Mouse (Mus musculus): ENCODE results near the gene Akap6. TPM values are rescaled to one million over a fixed set of nuclear protein-coding genes. Genes with fewer than 3 reads are reported as not detected.

The Akap6 gene
- polyA plus RNA-seq, 1 experiment from 2014 or later: 24.4 TPM

DNA sequence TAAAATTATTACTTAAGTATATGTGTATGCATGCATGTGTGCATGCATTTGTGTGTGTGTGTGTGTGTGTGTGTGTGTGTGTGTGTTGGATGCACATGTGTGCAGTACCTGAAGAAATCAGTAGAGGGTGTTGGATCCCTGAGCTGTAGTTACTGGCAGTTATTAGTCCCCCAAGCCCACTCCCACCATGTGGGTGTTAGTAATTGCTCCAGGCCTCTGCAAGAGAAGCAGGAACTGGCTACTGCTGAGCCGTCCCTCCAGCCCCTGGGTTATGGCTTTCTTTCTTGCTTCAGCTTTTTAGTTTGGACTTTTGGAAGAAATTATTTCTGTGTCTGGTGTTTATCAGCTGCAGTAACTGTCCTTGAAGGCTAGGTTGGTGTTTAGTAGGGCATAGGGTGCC is 156.9 kb downstream of the Akap6 start:
- Histone ChIP-seq H3K4me3 (ENCODE audit: low read depth, low read length) (no peak overlapping the region), H3K27me3 (ENCODE audit: control insufficient read depth, insufficient read depth, low read length) (no peaks in the 10 kb centered on the region), H3K36me3 (ENCODE audit: control insufficient read depth, insufficient read depth, low read length) (no peaks in the 10 kb centered on the region), H3K9ac (ENCODE audit: low read length) (no peak overlapping the region), H3K4me2 (ENCODE audit: low read depth) (no peak overlapping the region), H3K27ac (ENCODE audit: low read depth, low read length) (no peak overlapping the region), H3K4me1 (ENCODE audit: control insufficient read depth, insufficient read depth, low read length) (no peaks in the 10 kb centered on the region), H3K9me3 (ENCODE audit: control insufficient read depth, low read length) (no peaks in the 10 kb centered on the region)
- 90% methylated on average over 1 of the region's 1 CpGs for WGBS
- DNase-seq (ENCODE audit: low spot score): no peak
- no peak for ATAC-seq (ENCODE audit: insufficient read depth, low FRiP score, low TSS enrichment)

DNA sequence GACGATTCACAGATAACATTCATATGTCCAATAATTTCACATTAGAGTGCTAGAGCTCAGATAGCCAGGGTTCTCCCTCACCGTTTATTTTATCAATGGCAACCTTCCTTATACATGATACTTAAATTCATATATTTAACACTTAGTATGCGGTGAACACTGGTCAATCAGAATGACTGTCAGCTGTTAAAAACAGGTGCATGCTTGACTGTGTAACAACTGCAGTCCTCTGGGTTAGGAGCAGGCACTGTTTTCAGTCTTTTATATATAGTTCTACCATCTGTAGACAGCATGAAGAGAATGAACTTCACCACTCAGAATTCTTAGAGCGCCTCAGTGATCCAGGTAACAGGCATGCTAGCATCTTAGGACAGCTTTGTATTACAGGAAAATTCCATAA is 158.1 kb downstream of the Akap6 start:
- DNase-seq (ENCODE audit: low spot score) (no peak), ATAC-seq (ENCODE audit: insufficient read depth, low FRiP score, low TSS enrichment) (no peak)
- Histone ChIP-seq H3K27me3 (ENCODE audit: control insufficient read depth, insufficient read depth, low read length) (no peaks in the 10 kb centered on the region), H3K27ac (ENCODE audit: low read depth, low read length) (no peak overlapping the region), H3K4me1 (ENCODE audit: control insufficient read depth, insufficient read depth, low read length) (no peaks in the 10 kb centered on the region), H3K4me2 (ENCODE audit: low read depth) (no peak overlapping the region), H3K9ac (ENCODE audit: low read length) (no peak overlapping the region), H3K36me3 (ENCODE audit: control insufficient read depth, insufficient read depth, low read length) (no peaks in the 10 kb centered on the region), H3K9me3 (ENCODE audit: control insufficient read depth, low read length) (no peaks in the 10 kb centered on the region), H3K4me3 (ENCODE audit: low read depth, low read length) (no peak overlapping the region)
- 90% methylated on average over 4 of the region's 4 CpGs for WGBS

DNA sequence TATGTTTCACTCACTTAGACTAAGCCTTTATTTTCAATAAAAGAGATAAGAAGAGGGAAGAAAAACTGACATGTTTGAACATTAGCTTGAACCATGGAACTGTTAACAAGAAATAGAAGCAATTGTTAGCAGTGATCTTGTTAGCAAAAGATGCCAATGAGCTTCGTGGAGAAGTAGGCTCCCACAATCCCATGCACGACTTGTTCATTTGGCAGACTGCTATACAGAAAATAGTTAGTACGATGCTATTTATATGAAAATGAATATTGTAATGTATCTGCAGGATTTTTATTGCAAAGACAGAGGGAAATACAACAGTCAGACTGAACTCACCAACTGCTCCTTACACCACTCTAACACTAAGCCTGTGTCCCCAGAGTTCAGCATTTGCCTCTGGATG is 162.7 kb downstream of the Akap6 start:
- H3K9me3 ChIP-seq (ENCODE audit: control insufficient read depth, low read length): no peaks in the 10 kb centered on the region
- WGBS: 88% methylated on average over 3 of the region's 3 CpGs
- H3K9ac ChIP-seq (ENCODE audit: low read length): no peak overlapping the region
- ATAC-seq (ENCODE audit: insufficient read depth, low FRiP score, low TSS enrichment) (no peak), DNase-seq (ENCODE audit: low spot score) (no peak)
- H3K4me1 ChIP-seq (ENCODE audit: control insufficient read depth, insufficient read depth, low read length): no peaks in the 10 kb centered on the region
- no peaks in the 10 kb centered on the region for H3K36me3 ChIP-seq (ENCODE audit: control insufficient read depth, insufficient read depth, low read length)
- H3K27ac ChIP-seq (ENCODE audit: low read depth, low read length): no peak overlapping the region
- no peak overlapping the region for H3K4me2 ChIP-seq (ENCODE audit: low read depth)
- H3K4me3 ChIP-seq (ENCODE audit: low read depth, low read length): no peak overlapping the region
- no peaks in the 10 kb centered on the region for H3K27me3 ChIP-seq (ENCODE audit: control insufficient read depth, insufficient read depth, low read length)

DNA sequence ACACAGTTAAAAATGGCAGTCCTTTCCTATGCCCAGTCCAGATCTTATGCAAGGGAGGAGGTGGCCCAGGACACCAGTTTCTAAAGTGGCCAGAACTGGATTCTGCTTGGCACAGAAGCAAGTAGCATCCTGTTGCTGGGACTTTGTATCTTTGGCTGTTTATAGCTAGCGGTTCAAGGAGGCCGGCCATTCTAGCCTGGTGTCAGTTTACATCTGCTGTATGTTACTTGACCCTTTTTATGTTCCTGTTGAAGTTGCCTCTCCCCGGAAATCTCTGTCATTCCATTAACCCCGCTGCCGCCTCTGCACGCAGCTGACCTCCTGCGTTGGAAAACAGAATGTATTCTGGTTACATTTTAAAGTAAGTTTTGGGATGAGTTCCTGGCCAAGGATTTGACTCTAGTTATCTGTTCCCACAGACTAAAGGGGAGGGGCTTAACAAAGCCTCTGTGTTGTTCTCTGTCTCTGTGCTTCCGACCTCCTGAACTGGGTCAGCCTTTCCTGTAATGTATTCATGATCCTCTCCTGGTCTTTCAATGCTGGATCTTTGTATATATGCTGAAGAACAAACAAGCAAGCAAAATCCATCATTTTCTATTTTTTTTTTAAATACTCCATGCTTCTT is 168.9 kb downstream of the Akap6 start:
- H3K9me3 ChIP-seq (ENCODE audit: control insufficient read depth, low read length): no peaks in the 10 kb centered on the region
- H3K4me1 ChIP-seq (ENCODE audit: control insufficient read depth, insufficient read depth, low read length): peaks cover 9% of the 10 kb centered on the region
- no peaks in the 10 kb centered on the region for H3K36me3 ChIP-seq (ENCODE audit: control insufficient read depth, insufficient read depth, low read length)
- DNase-seq (ENCODE audit: low spot score) (no peak), ATAC-seq (ENCODE audit: insufficient read depth, low FRiP score, low TSS enrichment) (no peak)
- no peak overlapping the region for H3K4me2 ChIP-seq (ENCODE audit: low read depth)
- WGBS: 14% methylated on average over 8 of the region's 8 CpGs
- no peak overlapping the region for H3K9ac ChIP-seq (ENCODE audit: low read length)
- H3K27me3 ChIP-seq (ENCODE audit: control insufficient read depth, insufficient read depth, low read length): no peaks in the 10 kb centered on the region
- H3K27ac ChIP-seq (ENCODE audit: low read depth, low read length): no peak overlapping the region
- H3K4me3 ChIP-seq (ENCODE audit: low read depth, low read length): no peak overlapping the region

DNA sequence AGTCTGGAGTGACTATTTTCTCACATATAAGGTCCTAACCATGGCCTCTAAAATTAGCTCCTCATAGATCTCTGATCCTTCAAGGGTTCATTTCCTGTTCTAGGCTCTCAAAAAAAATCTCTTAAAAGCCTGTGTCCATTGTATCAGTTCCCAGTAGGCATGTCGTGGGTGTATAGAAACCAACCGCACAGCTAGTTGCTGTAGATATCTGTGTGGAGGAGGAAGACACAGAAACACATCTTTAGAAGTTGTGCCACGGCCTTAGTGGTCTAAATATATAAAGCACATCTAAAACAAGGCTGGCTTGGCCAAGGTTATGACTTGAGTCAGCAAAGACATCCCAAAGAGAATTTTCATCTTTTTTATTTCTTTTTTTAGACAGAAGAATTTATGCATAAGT is 172.4 kb downstream of the Akap6 start:
- WGBS: 88% methylated on average over 3 of the region's 3 CpGs
- Histone ChIP-seq H3K4me3 (ENCODE audit: low read depth, low read length) (no peak overlapping the region), H3K36me3 (ENCODE audit: control insufficient read depth, insufficient read depth, low read length) (no peaks in the 10 kb centered on the region), H3K4me1 (ENCODE audit: control insufficient read depth, insufficient read depth, low read length) (peaks cover 9% of the 10 kb centered on the region), H3K4me2 (ENCODE audit: low read depth) (no peak overlapping the region), H3K9me3 (ENCODE audit: control insufficient read depth, low read length) (no peaks in the 10 kb centered on the region), H3K9ac (ENCODE audit: low read length) (no peak overlapping the region), H3K27ac (ENCODE audit: low read depth, low read length) (no peak overlapping the region), H3K27me3 (ENCODE audit: control insufficient read depth, insufficient read depth, low read length) (no peaks in the 10 kb centered on the region)
- ATAC-seq (ENCODE audit: insufficient read depth, low FRiP score, low TSS enrichment) (no peak), DNase-seq (ENCODE audit: low spot score) (no peak)

DNA sequence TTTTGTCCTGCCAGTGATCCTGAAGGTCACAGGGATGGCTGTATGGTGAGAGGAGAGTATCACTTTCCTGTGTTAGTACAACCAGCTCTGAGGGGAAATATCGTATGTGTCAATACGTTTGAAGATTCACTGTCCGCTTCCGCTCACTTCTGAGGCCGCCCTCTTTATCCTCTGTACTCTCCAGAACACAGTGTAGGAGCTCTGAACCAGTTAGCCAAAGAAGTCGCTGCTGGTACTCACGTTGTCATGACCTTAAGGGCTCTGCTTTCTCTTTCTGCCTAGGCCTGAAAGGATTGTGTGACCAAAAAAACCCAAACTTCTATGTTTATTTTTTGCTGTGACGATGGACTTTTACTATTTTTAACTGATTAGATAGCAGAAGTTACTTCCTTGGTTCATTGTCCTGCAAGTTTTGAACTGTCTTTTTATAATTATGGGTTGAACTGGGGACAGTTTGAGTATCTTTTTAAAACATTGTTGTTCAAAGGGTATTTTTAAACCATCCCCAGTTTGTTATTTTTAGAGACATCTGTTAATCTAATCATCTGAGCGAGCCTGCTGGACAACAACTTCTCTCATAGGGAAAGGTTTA is 175.2 kb downstream of the Akap6 start:
- 67% methylated on average over 9 of the region's 9 CpGs for WGBS
- no peak for DNase-seq (ENCODE audit: low spot score)
- Histone ChIP-seq H3K4me3 (ENCODE audit: low read depth, low read length) (no peak overlapping the region), H3K9me3 (ENCODE audit: control insufficient read depth, low read length) (no peaks in the 10 kb centered on the region), H3K4me1 (ENCODE audit: control insufficient read depth, insufficient read depth, low read length) (0 out of 2 replicates have a peak, but pooled peaks cover 3% of the 10 kb centered on the region), H3K27ac (ENCODE audit: low read depth, low read length) (no peak overlapping the region), H3K36me3 (ENCODE audit: control insufficient read depth, insufficient read depth, low read length) (no peaks in the 10 kb centered on the region), H3K4me2 (ENCODE audit: low read depth) (no peak overlapping the region), H3K27me3 (ENCODE audit: control insufficient read depth, insufficient read depth, low read length) (no peaks in the 10 kb centered on the region), H3K9ac (ENCODE audit: low read length) (no peak overlapping the region)
- no peak for ATAC-seq (ENCODE audit: insufficient read depth, low FRiP score, low TSS enrichment)

DNA sequence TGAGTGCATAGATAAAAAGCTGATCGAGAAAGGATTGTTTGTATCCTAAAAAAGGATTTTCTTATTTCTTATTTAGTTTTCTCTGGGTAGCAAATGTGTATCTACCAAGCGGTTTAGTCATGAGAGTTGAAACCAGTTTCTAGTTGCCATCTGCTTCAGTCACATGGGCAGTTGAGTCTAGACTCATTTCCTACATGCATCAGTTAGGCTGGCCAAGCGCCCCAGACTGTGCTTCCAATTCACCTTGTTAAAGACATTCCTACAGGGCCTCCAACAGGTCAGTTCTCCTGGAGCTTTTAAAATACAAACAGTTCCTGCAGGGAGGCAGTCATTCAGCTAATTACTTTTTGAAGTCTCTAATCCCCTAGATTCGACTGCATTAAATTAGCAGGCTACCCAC is 176.9 kb downstream of the Akap6 start:
- no peaks in the 10 kb centered on the region for H3K4me1 ChIP-seq (ENCODE audit: control insufficient read depth, insufficient read depth, low read length)
- no peak overlapping the region for H3K9ac ChIP-seq (ENCODE audit: low read length)
- H3K36me3 ChIP-seq (ENCODE audit: control insufficient read depth, insufficient read depth, low read length): no peaks in the 10 kb centered on the region; the same call in 1 of the 2 replicates
- H3K9me3 ChIP-seq (ENCODE audit: control insufficient read depth, low read length): no peaks in the 10 kb centered on the region
- ATAC-seq (ENCODE audit: insufficient read depth, low FRiP score, low TSS enrichment) (no peak), DNase-seq (ENCODE audit: low spot score) (no peak)
- no peaks in the 10 kb centered on the region for H3K27me3 ChIP-seq (ENCODE audit: control insufficient read depth, insufficient read depth, low read length)
- no peak overlapping the region for H3K4me3 ChIP-seq (ENCODE audit: low read depth, low read length)
- WGBS: 54% methylated on average over 4 of the region's 4 CpGs
- no peak overlapping the region for H3K4me2 ChIP-seq (ENCODE audit: low read depth)
- no peak overlapping the region for H3K27ac ChIP-seq (ENCODE audit: low read depth, low read length)

DNA sequence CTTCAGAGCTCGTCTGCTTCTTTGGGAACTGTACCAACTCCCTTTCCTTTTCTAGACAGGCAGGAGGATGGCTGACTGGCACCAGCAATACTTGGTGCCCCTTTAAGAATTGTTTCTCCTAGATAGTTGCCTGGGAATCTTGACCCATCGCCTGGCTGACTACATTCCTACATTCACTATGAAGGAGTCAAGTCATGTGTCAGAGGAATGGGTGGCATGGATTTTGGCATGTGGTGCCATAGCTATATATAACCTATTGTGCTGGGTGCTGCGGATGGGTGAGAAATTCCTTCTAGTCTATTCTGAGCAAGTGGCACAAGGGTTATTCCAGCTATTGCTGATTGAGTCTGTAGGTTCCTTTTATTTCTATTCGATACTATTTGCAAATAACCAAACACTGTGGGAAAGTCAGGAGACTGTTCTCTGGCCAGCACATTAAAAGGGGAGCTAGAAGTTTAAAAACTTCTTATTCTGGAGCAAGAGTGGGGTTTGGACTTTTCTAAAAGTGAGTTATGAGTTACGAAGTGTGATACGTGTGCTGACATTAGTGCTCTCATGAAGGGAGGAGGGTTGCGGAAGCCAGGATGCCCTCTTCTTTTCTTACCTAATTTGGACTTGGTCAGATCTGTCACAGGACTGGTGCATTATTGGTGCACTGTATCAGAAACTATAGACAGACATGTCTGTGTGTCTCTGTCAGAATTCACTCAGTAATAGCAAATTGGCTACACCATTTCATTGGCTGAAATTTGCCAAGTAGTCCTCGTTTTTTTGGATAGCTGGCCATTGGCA is 178.0 kb downstream of the Akap6 start:
- no peak for ATAC-seq (ENCODE audit: insufficient read depth, low FRiP score, low TSS enrichment)
- Histone ChIP-seq H3K4me2 (ENCODE audit: low read depth) (no peak overlapping the region), H3K9me3 (ENCODE audit: control insufficient read depth, low read length) (no peaks in the 10 kb centered on the region), H3K4me1 (ENCODE audit: control insufficient read depth, insufficient read depth, low read length) (no peaks in the 10 kb centered on the region), H3K27ac (ENCODE audit: low read depth, low read length) (no peak overlapping the region), H3K9ac (ENCODE audit: low read length) (no peak overlapping the region), H3K36me3 (ENCODE audit: control insufficient read depth, insufficient read depth, low read length) (no peaks in the 10 kb centered on the region; the same call in 1 of the 2 replicates), H3K27me3 (ENCODE audit: control insufficient read depth, insufficient read depth, low read length) (no peaks in the 10 kb centered on the region), H3K4me3 (ENCODE audit: low read depth, low read length) (no peak overlapping the region)
- WGBS: 89% methylated on average over 8 of the region's 8 CpGs
- DNase-seq (ENCODE audit: low spot score): no peak

DNA sequence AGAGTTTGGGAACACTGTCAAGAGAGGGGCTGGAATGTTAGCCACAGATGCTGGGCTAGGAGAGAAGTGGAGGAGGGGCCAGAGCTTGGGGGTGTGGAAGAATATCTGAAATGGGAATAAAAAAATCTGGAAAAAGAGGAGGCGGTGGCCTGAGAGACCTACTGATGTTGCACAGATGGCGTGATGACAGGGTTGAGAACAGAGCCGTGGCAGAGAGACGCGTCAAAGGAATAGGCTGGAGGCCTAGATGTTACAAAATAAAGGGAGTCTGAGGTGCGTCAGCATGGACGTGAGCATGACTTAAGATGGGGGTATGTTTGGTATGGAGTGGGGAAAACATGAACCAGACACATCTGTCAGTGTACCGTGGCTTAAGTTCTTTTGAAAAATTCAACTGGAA is 180.1 kb downstream of the Akap6 start:
- H3K4me2 ChIP-seq (ENCODE audit: low read depth): no peak overlapping the region
- no peak overlapping the region for H3K9ac ChIP-seq (ENCODE audit: low read length)
- WGBS: 94% methylated on average over 8 of the region's 8 CpGs
- ATAC-seq (ENCODE audit: insufficient read depth, low FRiP score, low TSS enrichment) (no peak), DNase-seq (ENCODE audit: low spot score) (no peak)
- H3K4me3 ChIP-seq (ENCODE audit: low read depth, low read length): no peak overlapping the region
- no peaks in the 10 kb centered on the region; the same call in 1 of the 2 replicates for H3K36me3 ChIP-seq (ENCODE audit: control insufficient read depth, insufficient read depth, low read length)
- H3K27ac ChIP-seq (ENCODE audit: low read depth, low read length): no peak overlapping the region
- no peaks in the 10 kb centered on the region for H3K27me3 ChIP-seq (ENCODE audit: control insufficient read depth, insufficient read depth, low read length)
- no peaks in the 10 kb centered on the region for H3K9me3 ChIP-seq (ENCODE audit: control insufficient read depth, low read length)
- no peaks in the 10 kb centered on the region for H3K4me1 ChIP-seq (ENCODE audit: control insufficient read depth, insufficient read depth, low read length)
